Comparison of ENCODE assay signal across 20 mouse cellular contexts in genomic region chr4:109815592-109815991, GRCm38 (mm10).
A peak's percentile ranks its signal among the peaks of the same experiment; 100 is the strongest.
DNase-seq lines count a peak whose midpoint lies in the region; ATAC-seq and TF ChIP-seq lines count a peak whose summit lies in the region.
"Had no signal": no experiment of that assay in that cellular context is flagged by ENCODE, and none has a peak within 500 bp of the region (broad histone marks: within the 10 kb centered on the region; RNA-seq: fewer than 3 reads in every experiment).

No protein-coding gene starts in this region.

- no peaks in the 10 kb centered on the region for H3K36me3 ChIP-seq in stomach, embryonic 14.5 days (ENCODE audit: control insufficient read depth, insufficient read depth, low read length)
- no peaks in the 10 kb centered on the region for H3K36me3 ChIP-seq in stomach, postnatal 0 days (ENCODE audit: control insufficient read depth, insufficient read depth, low read length)
- H3K36me3 ChIP-seq: lung, embryonic 15.5 days; neural tube, embryonic 13.5 days; stomach, embryonic 15.5 days had no signal

- TF ChIP-seq CTCF in stomach, postnatal 0 days (IDR thresholded peaks at IDR 0.05; ENCODE audit: low read depth), result no peak

- WGBS in stomach, embryonic 14.5 days, result 71% methylated on average over 1 of the region's 1 CpGs
- 60% methylated on average over 1 of the region's 1 CpGs for WGBS in stomach, postnatal 0 days

- no peak overlapping the region for H3K27ac ChIP-seq in stomach, embryonic 14.5 days (ENCODE audit: low read length)
- no peak overlapping the region for H3K27ac ChIP-seq in stomach, postnatal 0 days (replicated peaks)
- H3K27ac ChIP-seq: heart, adult 2 months; lung, embryonic 15.5 days; neural tube, embryonic 13.5 days; stomach, embryonic 15.5 days had no signal

- no peaks in the 10 kb centered on the region for H3K27me3 ChIP-seq in stomach, embryonic 14.5 days (ENCODE audit: control insufficient read depth, insufficient read depth, low read length)
- no peaks in the 10 kb centered on the region for H3K27me3 ChIP-seq in stomach, postnatal 0 days (ENCODE audit: control insufficient read depth, insufficient read depth, low read length)
- H3K27me3 ChIP-seq: lung, embryonic 15.5 days; megakaryocyte, embryonic 14.5 days; neural tube, embryonic 13.5 days; stomach, embryonic 15.5 days had no signal

- H3K4me2 ChIP-seq in stomach, embryonic 14.5 days (replicated peaks; ENCODE audit: low read depth, low read length), result no peak overlapping the region
- no peak overlapping the region for H3K4me2 ChIP-seq in stomach, postnatal 0 days (replicated peaks; ENCODE audit: low read depth)
- H3K4me2 ChIP-seq: liver, embryonic 11.5 days; lung, embryonic 15.5 days; neural tube, embryonic 13.5 days; stomach, embryonic 15.5 days had no signal

- no peak for TF ChIP-seq EP300 in stomach, postnatal 0 days (optimal IDR thresholded peaks at IDR 0.05)

- H3K4me3 ChIP-seq in stomach, embryonic 14.5 days (ENCODE audit: low read depth, low read length), result no peak overlapping the region
- no peak overlapping the region for H3K4me3 ChIP-seq in stomach, postnatal 0 days (ENCODE audit: low read depth, low read length)
- H3K4me3 ChIP-seq: heart, adult 2 months; lung, embryonic 15.5 days; megakaryocyte, embryonic 14.5 days; neural tube, embryonic 13.5 days; stomach, embryonic 15.5 days had no signal

- no peaks in the 10 kb centered on the region for H3K4me1 ChIP-seq in stomach, embryonic 14.5 days (ENCODE audit: control insufficient read depth, insufficient read depth, low read length)
- H3K4me1 ChIP-seq in stomach, postnatal 0 days (replicated peaks; ENCODE audit: control insufficient read depth, insufficient read depth), result no peaks in the 10 kb centered on the region
- H3K4me1 ChIP-seq: lung, embryonic 15.5 days; neural tube, embryonic 13.5 days; stomach, embryonic 15.5 days had no signal

- ATAC-seq in stomach, embryonic 14.5 days (ENCODE audit: insufficient number of reproducible peaks, insufficient read depth, low FRiP score, low read depth), result peak; percentile 56; the same call in 1 of the 2 replicates
- no peak for ATAC-seq in stomach, postnatal 0 days (ENCODE audit: low FRiP score, low TSS enrichment)
- ATAC-seq: inflammation-experienced regulatory T-cells, adult 6 months had no signal

- peak; percentile 3 for DNase-seq in embryo, embryonic 11 days
- DNase-seq in embryo, embryonic 10.5 days (ENCODE audit: low spot score), result no peak
- DNase-seq in stomach, postnatal 0 days (ENCODE audit: low spot score), result no peak
- peak; percentile 14 to 57 for DNase-seq in cerebellum, postnatal 25 days
- no peak for DNase-seq in spleen, postnatal 4 days (ENCODE audit: low spot score in 2 of 2)
- DNase-seq in adrenal gland, postnatal 4 days (ENCODE audit: low spot score in 2 of 2), result no peak
- no peak for DNase-seq in layer of hippocampus, postnatal 25 days (ENCODE audit: extremely low spot score in 1 of 2, low spot score in 1 of 2)
- DNase-seq: adrenal gland, adult 2 months; heart, adult 2 months; heart, postnatal 36 days; kidney, adult 9 months; layer of hippocampus, postnatal 36 days; thymus, postnatal 14 days had no signal

- H3K9ac ChIP-seq in stomach, embryonic 14.5 days (replicated peaks; ENCODE audit: low read depth, low read length), result no peak overlapping the region
- no peak overlapping the region for H3K9ac ChIP-seq in stomach, postnatal 0 days (ENCODE audit: low read length)
- H3K9ac ChIP-seq: lung, embryonic 15.5 days; neural tube, embryonic 13.5 days; stomach, embryonic 15.5 days had no signal

- no peaks in the 10 kb centered on the region for H3K9me3 ChIP-seq in stomach, embryonic 14.5 days (ENCODE audit: control insufficient read depth, low read depth, low read length)
- H3K9me3 ChIP-seq in stomach, postnatal 0 days (ENCODE audit: control insufficient read depth, low read length), result no peaks in the 10 kb centered on the region
- H3K9me3 ChIP-seq: lung, embryonic 15.5 days; megakaryocyte, embryonic 14.5 days; neural tube, embryonic 13.5 days; stomach, embryonic 15.5 days had no signal

Comparison
In these comparisons a context has a peak if more than half of its experiments do, and no peak if none do; other contexts are left out.
1. DNase-seq: peak in embryo, embryonic 11 days (single experiment) and cerebellum, postnatal 25 days (2 of 2); none in embryo, embryonic 10.5 days (single experiment), stomach, postnatal 0 days (single experiment), spleen, postnatal 4 days (0 of 2), adrenal gland, postnatal 4 days (0 of 2) and layer of hippocampus, postnatal 25 days (0 of 2).